Mouse (Mus musculus) testis, adult 2 months (tissue): ENCODE data around the gene Prickle3.

Source experiments
- CTCF ChIP-seq: fragments of 200-500 bp; IDR thresholded peaks from 2 replicates; pipeline ENCODE4 v1.5.1; 2012; ENCODE audit warnings: low read depth, mild to moderate bottlenecking, inconsistent platforms, low read length, moderate library complexity; ENCODE audit not compliant: control insufficient read depth, insufficient read depth, insufficient replicate concordance
- POLR2A ChIP-seq: fragments of 200-500 bp; IDR thresholded peaks from 2 replicates; pipeline ENCODE4 v1.6.1; 2012; ENCODE audit warnings: low read depth, mild to moderate bottlenecking, inconsistent platforms, low read length, moderate library complexity; ENCODE audit not compliant: control insufficient read depth

DNA sequence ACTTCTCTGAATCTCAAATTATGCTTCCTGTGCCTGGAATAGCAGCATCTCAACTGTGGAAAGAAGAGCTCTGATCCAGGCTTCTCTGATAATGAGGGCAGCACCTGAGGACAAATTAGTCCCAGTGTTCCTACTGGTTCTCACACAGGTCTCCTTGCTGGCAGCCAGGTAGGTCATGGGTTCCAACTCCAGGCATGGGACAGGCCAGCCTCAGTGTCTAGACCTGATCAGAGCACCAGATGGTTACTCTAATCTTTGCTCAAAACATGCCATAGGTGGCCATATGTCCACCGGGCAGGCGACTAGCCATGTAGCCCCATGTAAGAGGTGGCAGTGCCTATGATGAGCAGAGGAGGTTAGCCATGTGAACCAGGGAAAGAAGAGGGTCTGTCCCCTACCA lies 31.3 kb downstream of the Prickle3 start:
- TF ChIP-seq POLR2A (no peak), CTCF (no peak)
